Mouse (Mus musculus): Measurements from ENCODE around the gene C7. TPM values are rescaled to one million over a fixed set of nuclear protein-coding genes. Genes with fewer than 3 reads are reported as not detected.
A peak's percentile ranks its signal among the peaks of the same experiment; 100 is the strongest.

The C7 gene
- polyA plus RNA-seq, 2 experiments, result 0.01 to 0.06 TPM

DNA sequence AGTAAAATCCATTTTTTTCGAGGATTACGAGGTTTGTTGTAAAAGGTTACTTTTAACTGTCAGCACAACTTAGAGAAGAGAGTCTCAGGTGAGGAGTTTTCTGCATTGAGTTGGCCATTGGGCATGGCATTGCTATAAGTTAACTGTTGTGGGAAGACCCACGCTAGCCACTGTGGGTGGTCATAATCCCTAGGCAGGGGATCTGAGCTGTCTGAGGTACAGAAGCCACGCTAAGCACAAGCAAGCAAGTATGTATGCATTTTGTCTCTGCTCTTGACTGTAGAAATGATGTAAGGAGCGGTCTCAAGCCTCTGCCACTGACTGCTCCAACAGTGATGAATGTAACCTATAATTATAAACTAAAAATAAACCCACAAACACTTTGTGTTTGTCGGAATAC, 42.4 kb upstream of the C7 start:
- H3K9ac ChIP-seq (replicated peaks), result no peak overlapping the region
- 66% methylated on average over 6 of the region's 6 CpGs for WGBS (ENCODE audit: insufficient replicate concordance)
- no peaks in the 10 kb centered on the region for H3K9me3 ChIP-seq (ENCODE audit: control insufficient read depth, low read length)
- H3K27me3 ChIP-seq (ENCODE audit: control insufficient read depth, insufficient read depth, low read length), result peaks cover 7% of the 10 kb centered on the region
- TF ChIP-seq CTCF (IDR thresholded peaks at IDR 0.05; ENCODE audit: low read depth) (no peak), EP300 (IDR thresholded peaks at IDR 0.05; ENCODE audit: low read depth) (no peak)
- DNase-seq (ENCODE audit: low read depth in 3 of 3, low spot score in 3 of 3) (no peak), ATAC-seq (ENCODE audit: insufficient read depth) (no peak)
- H3K4me1 ChIP-seq (replicated peaks; ENCODE audit: control insufficient read depth in 2 of 2, insufficient read depth in 2 of 2, low read length in 1 of 2), result peaks cover 0 to 3% of the 10 kb centered on the region in 2 experiments
- H3K4me3 ChIP-seq (ENCODE audit: insufficient read depth in 1 of 2, low read depth in 2 of 2, low read length in 2 of 2), result no peak overlapping the region
- H3K27ac ChIP-seq, result no peak overlapping the region
- H3K4me2 ChIP-seq (ENCODE audit: low read depth), result no peak overlapping the region
- no peaks in the 10 kb centered on the region for H3K36me3 ChIP-seq (replicated peaks; ENCODE audit: control insufficient read depth, insufficient read depth, low read depth)

DNA sequence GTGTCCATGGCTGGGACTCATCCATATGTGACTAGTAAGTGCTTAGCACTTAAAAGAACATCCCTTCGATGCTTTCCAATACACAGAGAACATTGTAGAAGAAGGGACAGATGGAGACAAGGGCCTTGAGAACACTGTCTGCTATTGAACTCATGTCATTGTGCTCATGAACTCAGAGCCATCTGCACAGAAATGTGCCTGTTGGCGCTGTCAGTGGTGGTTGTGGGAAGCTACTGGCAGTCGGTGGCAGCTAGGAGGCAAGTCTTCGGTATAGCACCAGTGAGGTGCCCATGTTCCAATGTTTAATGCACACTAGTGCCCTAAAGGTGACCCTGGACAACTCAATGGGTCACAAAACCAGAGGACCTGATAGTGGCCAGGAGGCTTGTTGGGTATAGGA, 38.8 kb upstream of the C7 start:
- Histone ChIP-seq H3K9ac (replicated peaks) (no peak overlapping the region), H3K9me3 (ENCODE audit: control insufficient read depth, low read length) (no peaks in the 10 kb centered on the region), H3K27me3 (ENCODE audit: control insufficient read depth, insufficient read depth, low read length) (no peaks in the 10 kb centered on the region), H3K27ac (no peak overlapping the region), H3K36me3 (replicated peaks; ENCODE audit: control insufficient read depth, insufficient read depth, low read depth) (no peaks in the 10 kb centered on the region), H3K4me2 (ENCODE audit: low read depth) (no peak overlapping the region), H3K4me1 (replicated peaks; ENCODE audit: control insufficient read depth in 2 of 2, insufficient read depth in 2 of 2, low read length in 1 of 2) (peaks cover 6 to 9% of the 10 kb centered on the region in 2 experiments; a peak in 2 of 4 replicates), H3K4me3 (ENCODE audit: insufficient read depth in 1 of 2, low read depth in 2 of 2, low read length in 2 of 2) (no peak overlapping the region)
- 71% methylated on average over 4 of the region's 4 CpGs for WGBS (ENCODE audit: insufficient replicate concordance)
- ATAC-seq (ENCODE audit: insufficient read depth), result no peak
- no peak for DNase-seq (ENCODE audit: low read depth in 3 of 3, low spot score in 3 of 3)
- no peak for TF ChIP-seq EP300 (IDR thresholded peaks at IDR 0.05; ENCODE audit: low read depth)
- no peak; the same call in 1 of the 2 replicates for TF ChIP-seq CTCF (IDR thresholded peaks at IDR 0.05; ENCODE audit: low read depth)

DNA sequence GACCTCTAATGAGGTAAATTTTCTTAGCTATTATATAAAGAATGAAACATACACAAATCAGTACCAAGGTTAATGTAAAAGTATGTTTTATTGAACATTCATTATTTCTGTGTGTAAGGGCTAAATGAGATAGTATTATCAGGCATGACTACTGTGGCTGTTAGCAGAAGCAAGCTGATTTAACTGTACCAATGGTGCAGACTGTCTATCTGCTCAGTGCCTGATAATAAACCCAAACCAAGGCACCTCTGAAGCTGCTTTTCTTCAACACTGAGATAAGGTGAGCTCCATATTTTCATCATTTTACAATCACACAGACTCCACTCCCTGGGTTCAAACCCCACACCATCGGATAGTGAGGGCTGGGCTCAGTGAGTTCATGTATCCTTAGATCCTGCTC, 33.8 kb upstream of the C7 start:
- DNase-seq (ENCODE audit: low read depth in 3 of 3, low spot score in 3 of 3) (no peak), ATAC-seq (ENCODE audit: insufficient read depth) (peak; percentile 75)
- WGBS (ENCODE audit: insufficient replicate concordance), result 15% methylated on average over 1 of the region's 1 CpGs
- Histone ChIP-seq H3K9ac (replicated peaks) (no peak overlapping the region), H3K9me3 (ENCODE audit: control insufficient read depth, low read length) (no peaks in the 10 kb centered on the region), H3K4me2 (ENCODE audit: low read depth) (no peak overlapping the region), H3K27ac (no peak overlapping the region), H3K4me3 (ENCODE audit: insufficient read depth in 1 of 2, low read depth in 2 of 2, low read length in 2 of 2) (no peak overlapping the region), H3K27me3 (ENCODE audit: control insufficient read depth, insufficient read depth, low read length) (no peaks in the 10 kb centered on the region), H3K4me1 (replicated peaks; ENCODE audit: control insufficient read depth in 2 of 2, insufficient read depth in 2 of 2, low read length in 1 of 2) (peaks cover 6 to 9% of the 10 kb centered on the region in 2 experiments; a peak in 2 of 4 replicates), H3K36me3 (replicated peaks; ENCODE audit: control insufficient read depth, insufficient read depth, low read depth) (no peaks in the 10 kb centered on the region)
- TF ChIP-seq EP300 (IDR thresholded peaks at IDR 0.05; ENCODE audit: low read depth) (peak; percentile 70), CTCF (IDR thresholded peaks at IDR 0.05; ENCODE audit: low read depth) (no peak)

- ATAC-seq (ENCODE audit: insufficient read depth), result no peak
- TF ChIP-seq EP300 (IDR thresholded peaks at IDR 0.05; ENCODE audit: low read depth) (no peak), CTCF (IDR thresholded peaks at IDR 0.05; ENCODE audit: low read depth) (no peak)
- H3K9me3 ChIP-seq (ENCODE audit: control insufficient read depth, low read length), result no peaks in the 10 kb centered on the region
- H3K4me3 ChIP-seq (ENCODE audit: insufficient read depth in 1 of 2, low read depth in 2 of 2, low read length in 2 of 2), result no peak overlapping the region
- no peaks in the 10 kb centered on the region for H3K36me3 ChIP-seq (replicated peaks; ENCODE audit: control insufficient read depth, insufficient read depth, low read depth)
- no peak overlapping the region for H3K4me2 ChIP-seq (ENCODE audit: low read depth)
- H3K27me3 ChIP-seq (ENCODE audit: control insufficient read depth, insufficient read depth, low read length), result no peaks in the 10 kb centered on the region
- WGBS (ENCODE audit: insufficient replicate concordance), result 55% methylated on average over 11 of the region's 11 CpGs
- no peak for DNase-seq (ENCODE audit: low read depth in 3 of 3, low spot score in 3 of 3)
- H3K27ac ChIP-seq, result no peak overlapping the region
- peaks cover 6 to 9% of the 10 kb centered on the region in 2 experiments; a peak in 2 of 4 replicates for H3K4me1 ChIP-seq (replicated peaks; ENCODE audit: control insufficient read depth in 2 of 2, insufficient read depth in 2 of 2, low read length in 1 of 2)
- no peak overlapping the region for H3K9ac ChIP-seq (replicated peaks)
Observed at GRCm38 (mm10) chr15:5095534-5096301, 32.2 kb upstream of the C7 start.

DNA sequence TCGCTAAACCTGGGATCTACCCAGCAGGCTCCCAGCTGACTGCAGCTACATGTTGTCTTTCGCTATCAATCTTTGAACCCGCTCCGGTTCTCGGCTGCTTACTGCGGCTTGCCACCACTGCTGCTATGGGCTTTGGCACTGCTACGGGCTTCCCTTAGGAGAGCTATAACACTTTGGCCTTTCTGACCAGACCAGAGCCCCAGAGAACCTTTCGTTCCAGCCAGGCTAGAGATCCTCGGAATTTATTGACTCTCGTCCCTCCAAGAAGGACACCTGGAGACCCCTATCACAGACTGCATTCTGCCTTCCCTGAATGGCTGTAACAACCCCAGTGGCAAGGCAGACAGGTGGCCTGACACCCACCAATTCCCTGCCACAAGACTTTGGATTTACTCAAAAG, 26.6 kb upstream of the C7 start:
- ATAC-seq (ENCODE audit: insufficient read depth), result no peak
- H3K9ac ChIP-seq (replicated peaks), result no peak overlapping the region
- H3K4me1 ChIP-seq (replicated peaks; ENCODE audit: control insufficient read depth in 2 of 2, insufficient read depth in 2 of 2, low read length in 1 of 2), result no peaks in the 10 kb centered on the region
- TF ChIP-seq CTCF (IDR thresholded peaks at IDR 0.05; ENCODE audit: low read depth) (no peak), EP300 (IDR thresholded peaks at IDR 0.05; ENCODE audit: low read depth) (no peak)
- H3K27me3 ChIP-seq (ENCODE audit: control insufficient read depth, insufficient read depth, low read length), result no peaks in the 10 kb centered on the region
- no peak overlapping the region for H3K4me3 ChIP-seq (ENCODE audit: insufficient read depth in 1 of 2, low read depth in 2 of 2, low read length in 2 of 2)
- H3K27ac ChIP-seq, result no peak overlapping the region
- no peaks in the 10 kb centered on the region for H3K9me3 ChIP-seq (ENCODE audit: control insufficient read depth, low read length)
- H3K36me3 ChIP-seq (replicated peaks; ENCODE audit: control insufficient read depth, insufficient read depth, low read depth), result no peaks in the 10 kb centered on the region
- no peak overlapping the region for H3K4me2 ChIP-seq (ENCODE audit: low read depth)
- WGBS (ENCODE audit: insufficient replicate concordance), result 78% methylated on average over 10 of the region's 10 CpGs
- no peak for DNase-seq (ENCODE audit: low read depth in 3 of 3, low spot score in 3 of 3)
